Mouse (Mus musculus) lung, postnatal 25 days (tissue): ENCODE data around the gene Krt86.
"Not testable (repeated sequence)": the region's sequence is repeated elsewhere in the genome, so short reads cannot be mapped to it uniquely, and the experiment has no call there.

Source experiments
- DNase-seq: peaks from one replicate; pipeline ENCODE4 v3.0.0; 2022; ENCODE audit warnings: low spot score

The Krt86 gene

GRCm38 (mm10) chr15:101492718-101493117 lies 19.4 kb downstream of the Krt86 start:
- DNase-seq = no peak

GRCm38 (mm10) chr15:101493713-101494112 lies 20.4 kb downstream of the Krt86 start:
- no peak for DNase-seq

DNA sequence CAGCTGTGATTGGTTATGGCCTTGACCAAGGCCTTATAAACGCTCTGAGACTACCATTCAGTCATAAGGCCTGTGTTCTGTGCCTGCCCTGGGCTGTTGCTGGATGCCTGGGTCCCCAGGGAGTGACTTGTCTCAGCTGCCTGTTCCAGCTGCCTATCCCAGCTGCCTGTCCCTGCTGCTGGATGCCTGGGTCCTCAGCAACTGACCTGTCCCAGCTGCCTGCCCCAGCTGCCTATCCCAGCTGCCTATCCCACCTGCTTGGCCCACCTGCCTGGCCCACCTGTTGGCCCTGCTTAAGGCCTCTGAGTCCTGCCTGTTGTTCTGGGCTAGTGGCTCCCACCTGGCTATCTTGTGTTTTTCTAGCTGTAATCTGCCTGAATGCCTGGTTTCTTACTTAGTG lies 20.9 kb downstream of the Krt86 start:
- no peak for DNase-seq

DNA sequence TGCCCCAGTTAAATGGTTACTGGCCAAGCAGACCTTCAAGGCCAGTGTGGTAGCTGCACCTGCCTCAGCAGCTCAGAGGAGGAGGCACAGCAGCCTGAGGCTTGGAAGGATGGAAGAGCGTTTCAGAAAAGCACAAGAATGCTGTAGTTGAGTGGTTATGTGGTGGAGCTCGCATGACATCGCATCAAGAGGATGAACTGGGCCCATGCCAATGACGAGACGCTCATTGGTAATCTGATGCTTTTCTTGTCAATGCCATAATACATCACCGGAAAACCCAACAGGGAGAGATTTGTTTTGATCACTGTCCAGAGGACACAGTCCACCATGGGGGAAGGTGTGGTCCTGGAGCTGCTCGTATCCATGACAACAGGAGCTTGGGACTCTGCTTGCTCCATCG lies 22.0 kb downstream of the Krt86 start:
- no peak for DNase-seq

GRCm38 (mm10) chr15:101497181-101497580 lies 23.9 kb downstream of the Krt86 start:
- DNase-seq = peak; percentile 41

GRCm38 (mm10) chr15:101506896-101507758 lies 33.8 kb downstream of the Krt86 start:
- no peak for DNase-seq

- DNase-seq = peak; percentile 8
These were observed 35.0 kb downstream of the Krt86 start for GRCm38 (mm10) chr15:101508247-101508646.

- not testable (repeated sequence) for DNase-seq
These were observed 43.9 kb downstream of the Krt86 start, which contains the start of gene Gm49425 for GRCm38 (mm10) chr15:101517161-101517560. TSS of gene Gm49425 (minus strand) at chr15:101517261.

DNA sequence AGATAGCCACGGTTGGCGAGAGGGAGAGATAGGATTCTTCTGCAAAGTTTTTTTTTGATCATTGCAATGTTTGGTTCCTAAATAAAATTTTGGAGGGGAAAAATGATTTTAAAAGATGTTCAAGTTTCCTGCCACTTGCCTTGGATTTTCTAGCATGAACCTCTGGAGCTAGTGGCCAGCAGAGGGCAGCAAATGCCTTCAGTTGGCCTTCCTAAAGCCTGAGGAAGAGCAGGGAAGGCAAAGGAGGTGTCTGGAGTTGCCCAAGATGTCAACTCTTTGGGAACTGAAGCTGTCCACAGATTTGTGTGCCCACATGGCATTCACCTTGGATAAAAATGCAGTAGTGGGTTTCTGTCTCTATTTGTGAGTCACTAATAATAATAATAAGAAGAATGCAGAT lies 46.5 kb downstream of the Krt86 start:
- peak; percentile 61 for DNase-seq

- DNase-seq = no peak
These were observed 49.4 kb downstream of the Krt86 start for GRCm38 (mm10) chr15:101522556-101523232.
